Mouse (Mus musculus) MEL (cell line): Measurements from ENCODE around the gene Epb41. TPM values are rescaled to one million over a fixed set of nuclear protein-coding genes. Genes with fewer than 3 reads are reported as not detected.

ENCODE experiments used
- DNase-seq: peaks from one replicate; pipeline ENCODE4 v3.0.0; 2011; ENCODE audit warnings: low read depth, low spot score
- H3K27ac ChIP-seq: 2 replicates; pipeline ENCODE4 v1.5.1; 2012; ENCODE audit warnings: low read depth, mild to moderate bottlenecking, control low read depth, low read length, moderate library complexity; ENCODE audit not compliant: control insufficient read depth
- H3K27me3 ChIP-seq, 2 experiments: fragments of 150-350 bp in 1 of 2; sonication (generic) in 1 of 2; 2 replicates each; pipeline ENCODE4 v1.6.1; 2012; ENCODE audit warnings: low read length in 2 of 2, mild to moderate bottlenecking in 2 of 2, improper control_type of control experiment in 1 of 2, moderate library complexity in 1 of 2; ENCODE audit not compliant: insufficient read depth in 2 of 2, control insufficient read depth in 1 of 2
- H3K36me3 ChIP-seq, 2 experiments: 2 replicates each; pipeline ENCODE4 v1.6.1; 2012 to 2014; ENCODE audit warnings: low read length in 2 of 2, improper control_type of control experiment in 1 of 2, inconsistent platforms in 1 of 2, mild to moderate bottlenecking in 1 of 2; ENCODE audit not compliant: insufficient read depth in 2 of 2, control insufficient read depth in 1 of 2
- H3K4me1 ChIP-seq, 2 experiments: fragments of 150-350 bp in 1 of 2; sonication (generic) in 1 of 2; 2 replicates each; pipeline ENCODE4 v1.6.1; 2012; ENCODE audit warnings: low read length in 2 of 2, improper control_type of control experiment in 1 of 2, mild to moderate bottlenecking in 1 of 2; ENCODE audit not compliant: insufficient read depth in 2 of 2, control insufficient read depth in 1 of 2
- H3K4me3 ChIP-seq, 2 experiments: fragments of 150-350 bp in 1 of 2; sonication (generic) in 1 of 2; 2 replicates each; pipeline ENCODE4 v1.5.1; 2012; ENCODE audit warnings: low read depth in 2 of 2, low read length in 2 of 2, mild to moderate bottlenecking in 2 of 2, moderate library complexity in 2 of 2, control low read depth in 1 of 2, improper control_type of control experiment in 1 of 2; ENCODE audit not compliant: control insufficient read depth in 1 of 2, insufficient read depth in 1 of 2
- H3K79me2 ChIP-seq: 2 replicates; pipeline ENCODE4 v1.6.1; 2012; ENCODE audit warnings: mild to moderate bottlenecking, low read length, moderate library complexity; ENCODE audit not compliant: control insufficient read depth, poor library complexity, insufficient read depth
- H3K9ac ChIP-seq: 2 replicates; pipeline ENCODE4 v1.6.1; 2012; ENCODE audit warnings: low read depth, mild to moderate bottlenecking, control low read depth, low read length, moderate library complexity; ENCODE audit not compliant: control insufficient read depth, poor library complexity, severe bottlenecking
- H3K9me3 ChIP-seq: fragments of 150-350 bp; sonication (generic); replicated peaks from 2 replicates; pipeline ENCODE4 v1.6.1; 2012; ENCODE audit warnings: mild to moderate bottlenecking, low read length, improper control_type of control experiment, moderate library complexity; ENCODE audit not compliant: insufficient read depth
- CHD1 ChIP-seq: IDR thresholded peaks from 2 replicates; pipeline ENCODE4 v1.6.1; 2012; ENCODE audit warnings: low read depth, mild to moderate bottlenecking, inconsistent platforms, low read length, improper control_type of control experiment
- CTCF ChIP-seq, 3 experiments: IDR thresholded peaks in 2 of 3; conservative IDR thresholded peaks in 1 of 3; 2 replicates each; pipeline ENCODE4 v1.5.1; 2011 to 2012; ENCODE audit warnings: low read length in 3 of 3, low read depth in 2 of 3, mild to moderate bottlenecking in 2 of 3, improper control_type of control experiment in 1 of 3, inconsistent platforms in 1 of 3, mixed read lengths in 1 of 3, moderate library complexity in 1 of 3; ENCODE audit not compliant: control insufficient read depth in 1 of 3, insufficient read depth in 1 of 3, poor library complexity in 1 of 3, severe bottlenecking in 1 of 3
- E2F4 ChIP-seq: IDR thresholded peaks from 2 replicates; pipeline ENCODE4 v1.6.1; 2011; ENCODE audit warnings: low read depth, low read length, improper control_type of control experiment, borderline replicate concordance
- EP300 ChIP-seq, 2 experiments: IDR thresholded peaks; 2 replicates each; pipeline ENCODE4 v1.6.1; 2011; ENCODE audit warnings: improper control_type of control experiment in 2 of 2, low read length in 2 of 2, low read depth in 1 of 2, mild to moderate bottlenecking in 1 of 2
- ETS1 ChIP-seq: IDR thresholded peaks from 2 replicates; pipeline ENCODE4 v1.6.1; 2012; ENCODE audit warnings: low read depth, mild to moderate bottlenecking, inconsistent platforms, low read length, improper control_type of control experiment, moderate library complexity
- GATA1 ChIP-seq: IDR thresholded peaks from 2 replicates; pipeline ENCODE4 v1.6.1; 2011; ENCODE audit warnings: low read depth, low read length, improper control_type of control experiment
- HCFC1 ChIP-seq: IDR thresholded peaks from 2 replicates; pipeline ENCODE4 v1.6.1; 2012; ENCODE audit warnings: low read depth, mild to moderate bottlenecking, inconsistent platforms, low read length, improper control_type of control experiment, moderate library complexity
- JUND ChIP-seq: IDR thresholded peaks from 2 replicates; pipeline ENCODE4 v1.6.1; 2011; ENCODE audit warnings: low read depth, mild to moderate bottlenecking, improper control_type of control experiment, low read length
- KAT2A ChIP-seq: conservative IDR thresholded peaks from 2 replicates; pipeline ENCODE4 v1.6.1; 2012; ENCODE audit warnings: low read depth, low read length, improper control_type of control experiment, inconsistent platforms
- MAZ ChIP-seq: IDR thresholded peaks from 2 replicates; pipeline ENCODE4 v1.6.1; 2012; ENCODE audit warnings: low read depth, mild to moderate bottlenecking, inconsistent platforms, low read length, improper control_type of control experiment
- MEF2A ChIP-seq: IDR thresholded peaks from 2 replicates; pipeline ENCODE4 v1.6.1; 2014; ENCODE audit warnings: low read depth, mild to moderate bottlenecking, inconsistent platforms, low read length, improper control_type of control experiment; ENCODE audit not compliant: poor library complexity, insufficient replicate concordance, severe bottlenecking; ENCODE audit errors: extremely low read depth
- MXI1 ChIP-seq: IDR thresholded peaks from 2 replicates; pipeline ENCODE4 v1.6.1; 2011; ENCODE audit warnings: mild to moderate bottlenecking, low read depth, low read length, improper control_type of control experiment
- MYB ChIP-seq: IDR thresholded peaks from 2 replicates; pipeline ENCODE4 v1.6.1; 2011; ENCODE audit warnings: mild to moderate bottlenecking, low read depth, low read length, improper control_type of control experiment
- MYC ChIP-seq: IDR thresholded peaks from 2 replicates; pipeline ENCODE4 v1.6.1; 2011; ENCODE audit warnings: low read depth, mild to moderate bottlenecking, low read length, improper control_type of control experiment, moderate library complexity
- NELFE ChIP-seq: IDR thresholded peaks from 2 replicates; pipeline ENCODE4 v1.6.1; 2011; ENCODE audit warnings: low read depth, low read length, improper control_type of control experiment
- NRF1 ChIP-seq: IDR thresholded peaks from 2 replicates; pipeline ENCODE4 v1.6.1; 2014; ENCODE audit warnings: low read depth, mild to moderate bottlenecking, inconsistent platforms, low read length, improper control_type of control experiment, moderate library complexity; ENCODE audit not compliant: poor library complexity, insufficient read depth, severe bottlenecking
- POLR2A ChIP-seq, 2 experiments: IDR thresholded peaks; 2 replicates each; pipeline ENCODE4 v1.6.1; 2011 to 2012; ENCODE audit warnings: low read length in 2 of 2, mild to moderate bottlenecking in 2 of 2, control low read depth in 1 of 2, improper control_type of control experiment in 1 of 2, low read depth in 1 of 2, moderate library complexity in 1 of 2; ENCODE audit not compliant: control insufficient read depth in 1 of 2, insufficient read depth in 1 of 2, poor library complexity in 1 of 2
- POLR2AphosphoS2 ChIP-seq: IDR thresholded peaks from 2 replicates; pipeline ENCODE4 v1.6.1; 2011; ENCODE audit warnings: low read length, improper control_type of control experiment
- SMC3 ChIP-seq: IDR thresholded peaks from 2 replicates; pipeline ENCODE4 v1.6.1; 2011; ENCODE audit warnings: low read depth, low read length, improper control_type of control experiment
- TAL1 ChIP-seq: IDR thresholded peaks from 2 replicates; pipeline ENCODE4 v1.6.1; 2012; ENCODE audit warnings: mild to moderate bottlenecking, inconsistent platforms, low read length, moderate library complexity, mixed read lengths
- USF1 ChIP-seq: IDR thresholded peaks from 2 replicates; pipeline ENCODE4 v1.6.1; 2014; ENCODE audit warnings: low read depth, mild to moderate bottlenecking, inconsistent platforms, low read length, improper control_type of control experiment, moderate library complexity
- ZMIZ1 ChIP-seq: IDR thresholded peaks from 2 replicates; pipeline ENCODE4 v1.6.1; 2012; ENCODE audit warnings: low read depth, mild to moderate bottlenecking, inconsistent platforms, low read length, improper control_type of control experiment, moderate library complexity
- ZNF384 ChIP-seq: IDR thresholded peaks from 2 replicates; pipeline ENCODE4 v1.6.1; 2012; ENCODE audit warnings: low read depth, mild to moderate bottlenecking, inconsistent platforms, low read length, improper control_type of control experiment
- polyA plus RNA-seq, 2 experiments: library from polyadenylated mRNA; stranded (reverse) in 1 of 2; unstranded in 1 of 2; fragments of >175 nt in 1 of 2; fragments of >200 nt in 1 of 2; gene quantifications; 2 replicates each; pipeline versions ENCODE4 v1.2.1 to v1.2.4; 2012; ENCODE audit warnings: low replicate concordance in 2 of 2, low read depth in 1 of 2; ENCODE audit not compliant: insufficient read length in 2 of 2, insufficient read depth in 1 of 2, missing spikeins in 1 of 2
- total RNA-seq: library from RNA; depleted of rRNA; stranded (reverse); fragments of 300-350 nt; gene quantifications from 2 replicates; pipeline ENCODE4 v1.2.3, GENCODE M21; 2012

The Epb41 gene
- total and polyA plus RNA-seq, 3 experiments: 36.5 to 115 (median 44.3) TPM

DNA sequence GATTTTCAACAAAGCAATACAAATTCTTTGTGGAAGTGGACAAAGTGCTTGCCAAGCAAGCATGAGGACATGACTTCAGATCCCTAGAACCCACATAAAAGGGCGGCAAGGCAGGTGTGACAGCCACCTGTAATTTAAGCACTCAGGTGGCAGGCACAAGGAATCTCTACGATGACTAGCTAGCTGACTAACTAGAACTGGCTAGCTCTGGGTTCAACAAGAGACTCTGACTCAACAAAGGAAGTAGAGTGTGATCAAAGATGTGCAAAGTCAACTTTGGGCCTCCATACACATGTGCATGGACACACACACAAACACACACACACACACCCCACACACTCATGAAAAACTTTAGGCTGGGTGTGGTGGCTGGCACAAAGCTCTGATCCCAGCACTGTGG is 35.6 kb downstream of the Epb41 start:
- H3K4me3 ChIP-seq: peak overlapping the region; percentile 24 to 64
- H3K4me1 ChIP-seq: peaks cover 16 to 18% of the 10 kb centered on the region in 2 experiments
- peaks cover 40% of the 10 kb centered on the region for H3K79me2 ChIP-seq
- peak overlapping the region; percentile 60 for H3K9ac ChIP-seq
- H3K9me3 ChIP-seq: no peaks in the 10 kb centered on the region
- no peaks in the 10 kb centered on the region for H3K27me3 ChIP-seq
- peaks cover 3 to 35% of the 10 kb centered on the region in 2 experiments; a peak in 3 of 4 replicates for H3K36me3 ChIP-seq
- H3K27ac ChIP-seq: peak overlapping the region; percentile 86
- DNase-seq: no peak
- TF ChIP-seq CTCF (IDR thresholded peaks at IDR 0.05 in 2 of 3, conservative IDR thresholded peaks at IDR 0.05 in 1 of 3; ENCODE audit: control insufficient read depth in 1 of 3, insufficient read depth in 1 of 3, low read depth in 2 of 3, low read length in 3 of 3, poor library complexity in 1 of 3, severe bottlenecking in 1 of 3): no peak
- TF ChIP-seq MAZ: no peak
- TF ChIP-seq ZMIZ1: no peak
- no peak for TF ChIP-seq MXI1
- TF ChIP-seq MEF2A: no peak
- TF ChIP-seq MYC: no peak
- TF ChIP-seq MYB: no peak
- TF ChIP-seq CHD1: no peak
- TF ChIP-seq POLR2AphosphoS2: no peak
- no peak for TF ChIP-seq POLR2A (IDR thresholded peaks at IDR 0.05; ENCODE audit: control insufficient read depth in 1 of 2, insufficient read depth in 1 of 2, low read depth in 1 of 2, low read length in 2 of 2, poor library complexity in 1 of 2)
- no peak for TF ChIP-seq ETS1
- no peak for TF ChIP-seq NRF1
- TF ChIP-seq JUND: no peak
- TF ChIP-seq NELFE: no peak
- TF ChIP-seq USF1: no peak
- no peak for TF ChIP-seq ZNF384
- TF ChIP-seq GATA1: no peak
- TF ChIP-seq KAT2A: no peak
- TF ChIP-seq EP300 (IDR thresholded peaks at IDR 0.05; ENCODE audit: low read depth in 1 of 2, low read length in 2 of 2): no peak
- TF ChIP-seq, all 39 proteins: peak for 0

GRCm38 (mm10) chr4:132038809-132039208 is 36.3 kb downstream of the Epb41 start:
- peaks cover 16 to 18% of the 10 kb centered on the region in 2 experiments for H3K4me1 ChIP-seq
- H3K79me2 ChIP-seq: peaks cover 38% of the 10 kb centered on the region
- no peak overlapping the region for H3K4me3 ChIP-seq
- peaks cover 3 to 33% of the 10 kb centered on the region in 2 experiments; a peak in 3 of 4 replicates for H3K36me3 ChIP-seq
- no peak overlapping the region for H3K27ac ChIP-seq
- H3K27me3 ChIP-seq: no peaks in the 10 kb centered on the region
- DNase-seq: no peak
- TF ChIP-seq JUND: no peak
- no peak for TF ChIP-seq E2F4
- no peak for TF ChIP-seq NRF1
- TF ChIP-seq TAL1: no peak
- TF ChIP-seq HCFC1: no peak
- no peak for TF ChIP-seq MYB
- no peak for TF ChIP-seq SMC3
- no peak for TF ChIP-seq GATA1
- no peak overlapping the region for H3K9ac ChIP-seq
- H3K9me3 ChIP-seq: no peaks in the 10 kb centered on the region
